Mouse (Mus musculus) embryonic facial prominence, embryonic 14.5 days (tissue): Measurements from ENCODE around the gene Tmem207. TPM values are rescaled to one million over a fixed set of nuclear protein-coding genes. Genes with fewer than 3 reads are reported as not detected.

Experiments used
- ATAC-seq: fragments of 200-750 bp; cut with Nextera tagmentation; 2 replicates; pipeline ENCODE4 v1.8.0; 2017; ENCODE audit warnings: low read depth, moderate number of reproducible peaks, moderate TSS enrichment
- DNase-seq: peaks from one replicate; pipeline ENCODE4 v3.0.0-alpha.2; 2015; ENCODE audit warnings: low spot score
- H3K27ac ChIP-seq: fragments of 300-500 bp; sonication (generic); replicated peaks from 2 replicates; pipeline ENCODE4 v1.5.1; 2014; ENCODE audit warnings: low read depth, mild to moderate bottlenecking, low read length, moderate library complexity
- H3K27me3 ChIP-seq: fragments of 300-500 bp; sonication (generic); replicated peaks from 2 replicates; pipeline ENCODE4 v1.6.1; 2014; ENCODE audit warnings: low read length; ENCODE audit not compliant: control insufficient read depth, insufficient read depth
- H3K36me3 ChIP-seq: fragments of 300-500 bp; sonication (generic); 2 replicates; pipeline ENCODE4 v1.6.1; 2014; ENCODE audit warnings: low read length, mixed read lengths; ENCODE audit not compliant: control insufficient read depth, insufficient read depth
- H3K4me1 ChIP-seq: fragments of 300-500 bp; sonication (generic); 2 replicates; pipeline ENCODE4 v1.6.1; 2014; ENCODE audit warnings: antibody characterized with exemption, low read length; ENCODE audit not compliant: control insufficient read depth, insufficient read depth
- H3K4me2 ChIP-seq: fragments of 300-500 bp; sonication (generic); 2 replicates; pipeline ENCODE4 v1.6.1; 2014; ENCODE audit warnings: low read depth, mild to moderate bottlenecking, low read length, moderate library complexity, mixed read lengths
- H3K4me3 ChIP-seq: fragments of 300-500 bp; sonication (generic); 2 replicates; pipeline ENCODE4 v1.5.1; 2014; ENCODE audit warnings: low read depth, mild to moderate bottlenecking, low read length
- H3K9ac ChIP-seq: fragments of 300-500 bp; sonication (generic); 2 replicates; pipeline ENCODE4 v1.6.1; 2014; ENCODE audit warnings: low read depth, mild to moderate bottlenecking, low read length, moderate library complexity, mixed read lengths
- H3K9me3 ChIP-seq: fragments of 300-500 bp; sonication (generic); 2 replicates; pipeline ENCODE4 v1.6.1; 2016; ENCODE audit warnings: low read length; ENCODE audit not compliant: control insufficient read depth
- WGBS: fragments of 180-500 bp; shearing (Covaris S2); extraction: QIAGEN DNeasy Blood & Tissue Kit; methylation state at CpG from one replicate; pipeline ENCODE4 v1.1.7; 2014; 5-methylcytosine and 5-hydroxymethylcytosine counted together
- polyA plus RNA-seq: library from polyadenylated mRNA; unstranded; fragments of >200 nt; fragmentation: Nextera tagmentation; extraction: Ambion mirVana; gene quantifications from 2 replicates; pipeline ENCODE4 v1.2.1, GENCODE M21; 2014

Tmem207 gene
- polyA plus RNA-seq, 1 experiment from 2014 or later: not detected

- no peak overlapping the region for H3K4me2 ChIP-seq
- DNase-seq (no peak), ATAC-seq (no peak)
- no peaks in the 10 kb centered on the region for H3K9me3 ChIP-seq
- no peaks in the 10 kb centered on the region for H3K27me3 ChIP-seq
- no peak overlapping the region for H3K27ac ChIP-seq
- H3K36me3 ChIP-seq: no peaks in the 10 kb centered on the region
- WGBS: 54% methylated on average over 1 of the region's 1 CpGs
- H3K4me1 ChIP-seq: no peaks in the 10 kb centered on the region
- H3K4me3 ChIP-seq: no peak overlapping the region
- H3K9ac ChIP-seq: no peak overlapping the region
Observed at GRCm38 (mm10) chr16:26546879-26547206, 20.3 kb upstream of the Tmem207 start.

GRCm38 (mm10) chr16:26546170-26546878, 19.8 kb upstream of the Tmem207 start:
- DNase-seq (no peak), ATAC-seq (no peak)
- Histone ChIP-seq H3K36me3 (no peaks in the 10 kb centered on the region), H3K9ac (no peak overlapping the region), H3K27ac (no peak overlapping the region), H3K4me3 (no peak overlapping the region), H3K4me1 (no peaks in the 10 kb centered on the region), H3K9me3 (no peaks in the 10 kb centered on the region), H3K27me3 (no peaks in the 10 kb centered on the region), H3K4me2 (no peak overlapping the region)
- 36% methylated on average over 7 of the region's 7 CpGs for WGBS

DNA sequence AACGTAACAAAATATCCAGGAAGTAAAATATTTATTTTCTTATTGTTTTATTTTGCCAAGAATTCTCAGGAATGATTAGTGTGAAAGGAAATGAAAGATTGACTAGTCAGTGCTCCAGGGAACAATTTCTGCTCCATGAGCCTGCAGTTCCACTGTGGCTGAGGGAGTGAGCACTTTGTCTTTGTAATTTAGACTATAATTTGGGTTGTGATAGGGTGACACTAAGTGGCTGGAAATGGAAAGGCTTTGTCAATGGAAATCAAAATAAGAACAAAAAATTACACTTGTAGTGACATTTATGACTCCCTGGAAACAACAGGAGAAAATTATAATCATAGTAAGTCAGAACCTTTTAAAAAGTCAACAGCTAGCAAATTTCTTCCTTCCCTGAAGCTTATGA, 5.7 kb upstream of the Tmem207 start:
- no peak overlapping the region for H3K4me2 ChIP-seq
- no peaks in the 10 kb centered on the region for H3K36me3 ChIP-seq
- H3K4me1 ChIP-seq: no peaks in the 10 kb centered on the region
- no peak overlapping the region for H3K27ac ChIP-seq
- no peaks in the 10 kb centered on the region for H3K9me3 ChIP-seq
- ATAC-seq (no peak), DNase-seq (no peak)
- 69% methylated on average over 1 of the region's 1 CpGs for WGBS
- H3K27me3 ChIP-seq: no peaks in the 10 kb centered on the region
- H3K9ac ChIP-seq: no peak overlapping the region
- H3K4me3 ChIP-seq: no peak overlapping the region

DNA sequence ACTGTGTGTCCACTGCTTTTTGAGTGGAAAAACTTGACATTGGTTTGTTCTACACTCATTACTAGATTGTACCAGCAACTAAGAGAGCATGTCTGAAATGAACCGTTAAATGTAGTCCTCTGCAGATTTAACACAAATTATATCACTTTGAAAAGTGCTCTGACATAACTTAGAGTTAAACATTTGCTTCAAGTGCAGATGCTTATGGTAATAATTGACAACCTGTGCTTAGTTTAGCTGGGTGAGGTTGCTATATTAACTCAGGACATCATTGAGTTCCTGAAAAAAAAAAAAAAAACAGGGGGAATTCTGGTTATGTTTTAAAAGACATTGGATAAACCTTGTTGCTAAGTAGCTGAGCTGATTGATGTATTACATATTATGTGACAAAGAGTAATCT, 3.9 kb upstream of the Tmem207 start:
- no peak for ATAC-seq
- H3K4me1 ChIP-seq: no peaks in the 10 kb centered on the region
- H3K27me3 ChIP-seq: no peaks in the 10 kb centered on the region
- H3K9ac ChIP-seq: no peak overlapping the region
- no peaks in the 10 kb centered on the region for H3K36me3 ChIP-seq
- no peak overlapping the region for H3K4me3 ChIP-seq
- WGBS: 70% methylated on average over 1 of the region's 1 CpGs
- no peak overlapping the region for H3K4me2 ChIP-seq
- no peak overlapping the region for H3K27ac ChIP-seq
- no peaks in the 10 kb centered on the region for H3K9me3 ChIP-seq
- no peak for DNase-seq

DNA sequence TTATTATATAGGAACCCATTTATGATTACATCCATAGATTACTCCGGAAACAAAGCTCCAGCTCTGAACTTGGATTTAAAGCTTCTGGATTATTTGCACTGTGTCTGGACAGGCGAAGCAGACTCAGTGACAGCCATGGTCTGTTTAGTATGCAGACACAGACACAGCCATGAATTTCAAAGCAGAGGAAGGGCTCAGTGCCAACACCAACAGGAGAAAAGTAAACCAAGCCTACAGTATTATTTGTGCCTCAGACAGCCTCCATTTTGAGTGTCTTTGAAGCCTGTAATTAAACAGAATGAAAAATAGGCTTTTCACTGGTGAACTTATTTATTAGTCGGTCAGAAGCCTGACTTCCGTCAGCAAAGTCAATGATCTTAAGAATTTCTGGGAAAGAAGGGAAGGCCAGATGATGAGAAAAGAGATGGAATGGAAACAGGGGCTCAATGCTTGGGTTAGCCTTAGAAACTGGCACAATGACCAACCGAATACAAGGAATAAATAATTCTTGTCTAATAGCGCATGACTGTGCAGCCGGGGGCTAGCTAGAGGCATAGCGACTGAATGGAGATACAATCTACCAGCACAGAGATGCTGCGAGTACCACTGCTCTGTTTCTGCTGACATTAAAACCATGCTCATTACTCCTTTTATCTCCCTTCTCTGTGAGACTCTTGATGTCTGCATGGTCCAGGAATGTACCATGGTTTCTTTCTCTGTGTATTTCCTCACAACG, 1.5 kb upstream of the Tmem207 start:
- H3K36me3 ChIP-seq: no peaks in the 10 kb centered on the region
- peak; percentile 57; the same call in 1 of the 2 replicates for ATAC-seq
- no peaks in the 10 kb centered on the region for H3K27me3 ChIP-seq
- no peaks in the 10 kb centered on the region for H3K9me3 ChIP-seq
- H3K27ac ChIP-seq: no peak overlapping the region
- peak; percentile 47 for DNase-seq
- H3K4me1 ChIP-seq: no peaks in the 10 kb centered on the region
- WGBS: 62% methylated on average over 10 of the region's 10 CpGs
- no peak overlapping the region for H3K4me3 ChIP-seq
- no peak overlapping the region for H3K4me2 ChIP-seq
- no peak overlapping the region for H3K9ac ChIP-seq

DNA sequence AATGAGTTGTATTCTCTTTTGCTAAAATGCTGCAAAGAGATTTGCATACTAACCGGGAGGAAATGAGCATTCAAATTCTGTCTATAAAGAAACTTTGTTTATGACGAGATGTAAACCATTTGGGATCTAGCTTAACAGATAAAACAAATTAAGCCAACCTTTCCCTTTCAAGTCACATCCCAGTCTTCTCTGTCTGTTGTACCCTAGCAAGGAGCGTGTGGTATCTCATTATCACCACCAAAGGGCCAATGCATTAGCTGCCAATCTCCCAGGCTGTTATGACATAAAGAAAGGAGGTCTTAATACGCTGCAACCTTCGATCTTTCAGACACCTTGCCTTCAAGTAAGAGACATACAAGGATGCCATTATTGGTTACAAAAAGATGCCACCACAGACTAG, 737 bp downstream of the Tmem207 start:
- H3K9ac ChIP-seq: no peak overlapping the region
- H3K27ac ChIP-seq: no peak overlapping the region
- H3K4me3 ChIP-seq: no peak overlapping the region
- no peaks in the 10 kb centered on the region for H3K9me3 ChIP-seq
- no peaks in the 10 kb centered on the region for H3K4me1 ChIP-seq
- ATAC-seq (no peak), DNase-seq (no peak)
- H3K4me2 ChIP-seq: no peak overlapping the region
- H3K36me3 ChIP-seq: no peaks in the 10 kb centered on the region
- H3K27me3 ChIP-seq: no peaks in the 10 kb centered on the region
- 84% methylated on average over 5 of the region's 5 CpGs for WGBS

DNA sequence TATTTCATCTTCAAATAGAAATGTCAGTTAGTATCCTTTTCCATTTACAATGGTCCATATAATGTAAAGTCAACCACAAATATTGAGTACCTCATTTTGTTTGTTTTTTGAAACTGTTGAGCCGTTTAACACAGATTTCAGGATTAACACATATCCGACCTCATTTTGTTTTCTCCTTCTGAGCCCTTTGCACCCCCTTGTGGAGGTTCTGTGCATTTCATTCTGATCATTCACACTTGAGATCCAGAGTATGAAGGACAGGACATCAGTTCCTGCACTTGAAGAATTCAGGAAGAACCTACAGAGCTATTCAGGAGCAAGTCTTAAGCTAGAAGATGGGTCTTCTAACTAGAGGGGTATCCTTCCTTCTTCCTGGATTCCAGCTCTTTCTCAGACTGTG, 7.0 kb downstream of the Tmem207 start:
- H3K4me2 ChIP-seq: no peak overlapping the region

DNA sequence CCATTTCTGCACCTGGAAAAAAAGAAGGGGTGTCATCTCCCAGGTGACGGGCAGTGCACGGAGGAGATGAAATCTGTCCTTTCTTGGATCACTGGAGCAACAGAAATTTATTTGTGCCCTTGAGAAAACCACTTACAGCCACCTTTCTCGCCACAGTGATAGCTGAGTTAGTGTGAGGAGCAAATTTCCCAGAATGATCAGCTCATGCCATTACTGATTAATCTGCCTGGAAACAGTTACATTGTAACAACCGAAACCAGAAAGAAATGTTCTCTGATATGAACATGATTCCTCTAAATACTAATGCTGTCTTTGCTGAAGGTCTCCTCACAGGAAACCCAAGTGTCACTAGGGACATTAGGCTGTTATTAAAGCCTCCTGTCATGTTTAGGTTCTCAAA, 21.6 kb downstream of the Tmem207 start:
- H3K9ac ChIP-seq: no peak overlapping the region
- WGBS: 57% methylated on average over 4 of the region's 4 CpGs
- DNase-seq (no peak), ATAC-seq (no peak)
- no peak overlapping the region for H3K4me2 ChIP-seq
- H3K4me1 ChIP-seq: no peaks in the 10 kb centered on the region
- H3K9me3 ChIP-seq: no peaks in the 10 kb centered on the region
- no peak overlapping the region for H3K4me3 ChIP-seq
- no peak overlapping the region for H3K27ac ChIP-seq
- no peaks in the 10 kb centered on the region for H3K36me3 ChIP-seq
- no peaks in the 10 kb centered on the region for H3K27me3 ChIP-seq

More for the DNA sequence above, 7.0 kb downstream of the Tmem207 start:
- Histone ChIP-seq H3K4me3 (no peak overlapping the region), H3K4me1 (no peaks in the 10 kb centered on the region), H3K27me3 (no peaks in the 10 kb centered on the region), H3K27ac (no peak overlapping the region), H3K9ac (no peak overlapping the region), H3K9me3 (no peaks in the 10 kb centered on the region), H3K36me3 (no peaks in the 10 kb centered on the region)
- peak; percentile 16 for DNase-seq
- no peak for ATAC-seq
- 54% methylated on average over 2 of the region's 2 CpGs for WGBS

- Histone ChIP-seq H3K27me3 (no peaks in the 10 kb centered on the region), H3K9ac (no peak overlapping the region), H3K27ac (no peak overlapping the region), H3K4me2 (no peak overlapping the region), H3K36me3 (no peaks in the 10 kb centered on the region), H3K4me1 (no peaks in the 10 kb centered on the region), H3K9me3 (no peaks in the 10 kb centered on the region), H3K4me3 (no peak overlapping the region)
- ATAC-seq (no peak), DNase-seq (no peak)
- WGBS: 80% methylated on average over 3 of the region's 3 CpGs
Observed at GRCm38 (mm10) chr16:26500738-26501137, 25.8 kb downstream of the Tmem207 start.
